8 mouse cellular contexts compared by ENCODE assay signal in genomic region chr5:122379374-122380155, GRCm38 (mm10). TPM values are rescaled to one million over a fixed set of nuclear protein-coding genes. Genes with fewer than 3 reads are reported as not detected.
A peak's percentile ranks its signal among the peaks of the same experiment; 100 is the strongest.
DNase-seq lines count a peak whose midpoint lies in the region; ATAC-seq lines count a peak whose summit lies in the region.

No protein-coding gene starts in this region.

- no peaks in the 10 kb centered on the region for H3K27me3 ChIP-seq in forebrain, embryonic 14.5 days (replicated peaks; ENCODE audit: control insufficient read depth, insufficient read depth, low read length)
- no peaks in the 10 kb centered on the region for H3K27me3 ChIP-seq in hindbrain, embryonic 14.5 days (ENCODE audit: control insufficient read depth, insufficient read depth, low read length)

- H3K9me3 ChIP-seq in forebrain, embryonic 14.5 days (replicated peaks; ENCODE audit: control insufficient read depth, low read length) = no peaks in the 10 kb centered on the region
- H3K9me3 ChIP-seq in hindbrain, embryonic 14.5 days (ENCODE audit: control insufficient read depth, low read length) = no peaks in the 10 kb centered on the region

- WGBS in forebrain, embryonic 14.5 days = 56% methylated on average over 11 of the region's 11 CpGs
- WGBS in hindbrain, embryonic 14.5 days = 53% methylated on average over 11 of the region's 11 CpGs

- no peak overlapping the region for H3K4me3 ChIP-seq in forebrain, embryonic 14.5 days (ENCODE audit: low read depth, low read length)
- H3K4me3 ChIP-seq in hindbrain, embryonic 14.5 days (replicated peaks; ENCODE audit: low read length) = no peak overlapping the region

- ATAC-seq in cerebellum, adult (ENCODE audit: insufficient number of reproducible peaks, low FRiP score, low TSS enrichment) = peak; percentile 74; the same call in 1 of the 2 replicates
- peak; percentile 58 for ATAC-seq in forebrain, embryonic 14.5 days
- no peak for ATAC-seq in hindbrain, embryonic 14.5 days (ENCODE audit: low FRiP score)

- no peaks in the 10 kb centered on the region for H3K4me1 ChIP-seq in forebrain, embryonic 14.5 days (ENCODE audit: control insufficient read depth, insufficient read depth, low read length)
- H3K4me1 ChIP-seq in hindbrain, embryonic 14.5 days (replicated peaks; ENCODE audit: control insufficient read depth, insufficient read depth, low read length) = no peaks in the 10 kb centered on the region

- H3K36me3 ChIP-seq in forebrain, embryonic 14.5 days (ENCODE audit: control insufficient read depth, insufficient read depth, low read length) = peaks cover 37% of the 10 kb centered on the region
- H3K36me3 ChIP-seq in hindbrain, embryonic 14.5 days (replicated peaks; ENCODE audit: control insufficient read depth, insufficient read depth) = peaks cover 61% of the 10 kb centered on the region

- H3K4me2 ChIP-seq in forebrain, embryonic 14.5 days (ENCODE audit: low read length) = no peak overlapping the region
- no peak overlapping the region for H3K4me2 ChIP-seq in hindbrain, embryonic 14.5 days (replicated peaks)

- no peak overlapping the region for H3K9ac ChIP-seq in forebrain, embryonic 14.5 days (ENCODE audit: low read length)
- no peak overlapping the region for H3K9ac ChIP-seq in hindbrain, embryonic 14.5 days

- H3K27ac ChIP-seq in forebrain, embryonic 14.5 days (ENCODE audit: low read depth, low read length) = no peak overlapping the region
- H3K27ac ChIP-seq in hindbrain, embryonic 14.5 days = no peak overlapping the region

- DNase-seq in MN1 (ENCODE audit: low spot score) = peak; percentile 78
- DNase-seq in forebrain, embryonic 14.5 days (ENCODE audit: low spot score) = peak; percentile 81
- peak; percentile 84 for DNase-seq in hindbrain, embryonic 14.5 days (ENCODE audit: low spot score)
- DNase-seq in layer of hippocampus, postnatal 25 days (ENCODE audit: extremely low spot score in 1 of 2, low spot score in 1 of 2) = peak; percentile 68 to 79
- peak; percentile 70 for DNase-seq in lung, postnatal 25 days (ENCODE audit: low spot score)
- DNase-seq in right cerebral cortex, adult 18-20 months = peak; percentile 84
- peak; percentile 85 for DNase-seq in thymus, postnatal 4 days

RNA-seq across cellular contexts. Expression of gene Fam216a, which starts 7.4 kb away (rescaled TPM):
- 146 and 157 TPM in 2 replicates for polyA plus RNA-seq in forebrain, embryonic 14.5 days (2014; fragmentation: Nextera tagmentation; extraction: Ambion mirVana)
- polyA plus RNA-seq in hindbrain, embryonic 14.5 days (2014; fragmentation: Nextera tagmentation; extraction: Ambion mirVana) = 155 and 156 TPM in 2 replicates
- 10 to 100 TPM; 73.8 to 78.8 TPM for total RNA-seq in layer of hippocampus, postnatal 25 days (2021)

RNA-seq across cellular contexts. Expression of gene Gpn3, which starts 7.9 kb away (rescaled TPM):
- 54.9 and 57.2 TPM in 2 replicates for polyA plus RNA-seq in forebrain, embryonic 14.5 days (2014; fragmentation: Nextera tagmentation; extraction: Ambion mirVana)
- polyA plus RNA-seq in hindbrain, embryonic 14.5 days (2014; fragmentation: Nextera tagmentation; extraction: Ambion mirVana) = 38.9 and 42.0 TPM in 2 replicates
- 10 to 100 TPM; 26.4 to 28.2 TPM for total RNA-seq in layer of hippocampus, postnatal 25 days (2021)

RNA-seq across cellular contexts. Expression of gene Arpc3, which starts 12.1 kb away (rescaled TPM):
- 95.5 and 119 TPM in 2 replicates for polyA plus RNA-seq in forebrain, embryonic 14.5 days (2014; fragmentation: Nextera tagmentation; extraction: Ambion mirVana)
- 57.1 and 62.5 TPM in 2 replicates for polyA plus RNA-seq in hindbrain, embryonic 14.5 days (2014; fragmentation: Nextera tagmentation; extraction: Ambion mirVana)
- 100 to 1,000 TPM; 285 to 290 TPM for total RNA-seq in layer of hippocampus, postnatal 25 days (2021)

RNA-seq across cellular contexts. Expression of gene Vps29, which starts 25.4 kb away (rescaled TPM):
- polyA plus RNA-seq in forebrain, embryonic 14.5 days (2014; fragmentation: Nextera tagmentation; extraction: Ambion mirVana) = 288 and 315 TPM in 2 replicates
- 342 and 352 TPM in 2 replicates for polyA plus RNA-seq in hindbrain, embryonic 14.5 days (2014; fragmentation: Nextera tagmentation; extraction: Ambion mirVana)
- 100 to 1,000 TPM; 206 to 217 TPM for total RNA-seq in layer of hippocampus, postnatal 25 days (2021)

RNA-seq across cellular contexts. Expression of gene Rad9b, which starts 25.5 kb away (rescaled TPM):
- polyA plus RNA-seq in forebrain, embryonic 14.5 days (2014; fragmentation: Nextera tagmentation; extraction: Ambion mirVana) = 12.2 and 13.1 TPM in 2 replicates
- 15.5 and 16.2 TPM in 2 replicates for polyA plus RNA-seq in hindbrain, embryonic 14.5 days (2014; fragmentation: Nextera tagmentation; extraction: Ambion mirVana)
- total RNA-seq in layer of hippocampus, postnatal 25 days (2021) = 1 to 10 TPM; 3.4 to 4.0 TPM
